Mouse (Mus musculus): ENCODE data around the gene Vars.

- TF ChIP-seq POLR2A (IDR thresholded peaks at IDR 0.05; ENCODE audit: extremely low read depth, insufficient read depth, low read length) (no peak), CTCF (IDR thresholded peaks at IDR 0.05; ENCODE audit: extremely low read depth, insufficient read depth, low read length) (no peak)
These were observed 47.5 kb upstream of the Vars start for GRCm38 (mm10) chr17:34953258-34953657.

Data from cortical plate, adult 2 months (tissue).